Mouse (Mus musculus) E14TG2a.4 (cell line): ENCODE measurements around the gene Zmat3.

ENCODE experiments used
- CTCF ChIP-seq: conservative IDR thresholded peaks from 2 replicates; pipeline ENCODE4 v1.5.1; 2014; ENCODE audit warnings: low read length
- NANOG ChIP-seq: IDR thresholded peaks from 2 replicates; pipeline ENCODE4 v1.6.1; 2014; ENCODE audit warnings: borderline replicate concordance, low read length, mixed read lengths
- POU5F1 ChIP-seq: IDR thresholded peaks from 2 replicates; pipeline ENCODE4 v1.6.1; 2014; ENCODE audit warnings: low read length, borderline replicate concordance

DNA sequence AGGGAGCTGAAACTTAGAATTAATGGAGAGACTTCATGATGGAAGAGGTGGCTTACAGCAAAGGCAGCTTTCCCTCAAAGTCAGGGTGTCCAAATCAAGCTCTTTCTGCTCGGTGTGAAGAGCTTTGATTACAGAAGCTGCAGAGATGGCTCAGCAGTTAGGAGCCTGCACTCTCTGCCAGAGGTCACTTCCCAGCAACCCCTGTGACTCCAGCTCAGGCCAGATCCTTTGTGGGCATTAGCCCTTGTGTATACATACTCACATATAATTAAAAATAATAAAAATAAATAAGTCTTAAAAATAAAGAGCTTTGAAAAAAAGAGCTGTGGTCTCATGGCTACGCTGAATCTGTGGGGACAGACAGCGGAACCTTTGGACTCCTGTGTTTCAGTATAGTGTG is 35.8 kb upstream of the Zmat3 start:
- TF ChIP-seq CTCF (no peak), POU5F1 (no peak), NANOG (no peak)
